ENCODE assay signal across 10 mouse cellular contexts in the genomic region with DNA sequence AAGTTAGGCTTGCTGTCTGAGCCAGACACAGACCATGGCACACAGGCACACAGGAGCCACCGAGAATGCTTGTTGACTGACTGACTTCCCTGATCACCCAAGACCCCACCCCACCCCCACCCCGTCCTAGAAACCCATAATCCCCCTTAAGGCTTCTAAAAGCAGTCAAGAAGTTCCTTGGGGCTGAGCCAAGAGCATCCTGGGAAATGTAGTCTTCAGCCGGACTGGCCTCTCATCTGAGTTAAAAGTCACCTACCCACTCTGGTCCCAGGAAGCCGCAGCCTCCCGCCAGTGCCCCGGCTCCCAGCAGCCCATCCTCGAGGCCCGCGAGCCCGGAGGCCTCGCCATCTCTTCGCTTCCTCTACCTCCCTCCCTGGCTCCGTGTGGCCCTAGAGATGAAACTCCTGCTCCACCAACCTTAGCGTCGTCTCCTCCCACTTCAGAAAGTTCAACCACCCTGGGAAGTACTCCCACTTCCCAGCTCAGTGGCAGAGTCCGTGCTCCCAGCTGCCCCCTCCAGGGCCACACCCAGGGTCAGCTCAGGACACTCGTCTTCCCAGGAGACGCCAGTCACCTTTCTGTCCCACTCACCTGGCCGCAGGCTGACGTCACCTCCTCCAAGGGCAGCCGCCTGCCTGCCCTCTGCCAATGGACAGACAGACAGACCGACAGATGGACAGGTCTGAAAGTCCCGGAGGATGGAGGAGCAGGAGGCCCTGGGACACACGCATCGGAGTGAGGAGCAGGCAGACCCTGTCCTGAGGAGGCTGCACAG. TPM values are rescaled to one million over a fixed set of nuclear protein-coding genes. Genes with fewer than 3 reads are reported as not detected.
DNase-seq lines count a peak whose midpoint lies in the region; ATAC-seq lines count a peak whose summit lies in the region.
"Had no signal": no experiment of that assay in that cellular context is flagged by ENCODE, and none has a peak within 500 bp of the region (broad histone marks: within the 10 kb centered on the region; RNA-seq: fewer than 3 reads in every experiment).

No protein-coding gene starts in this region.

- no peaks in the 10 kb centered on the region for H3K36me3 ChIP-seq in kidney, embryonic 15.5 days
- H3K36me3 ChIP-seq in forebrain, embryonic 14.5 days (ENCODE audit: control insufficient read depth, insufficient read depth, low read length), result no peaks in the 10 kb centered on the region
- H3K36me3 ChIP-seq in midbrain, embryonic 10.5 days, result no peaks in the 10 kb centered on the region

- ATAC-seq in kidney, embryonic 15.5 days (replicated peaks; ENCODE audit: low FRiP score), result no peak
- no peak for ATAC-seq in forebrain, embryonic 14.5 days

- no peaks in the 10 kb centered on the region for H3K9me3 ChIP-seq in kidney, embryonic 15.5 days (replicated peaks)
- no peaks in the 10 kb centered on the region for H3K9me3 ChIP-seq in forebrain, embryonic 14.5 days (replicated peaks; ENCODE audit: control insufficient read depth, low read length)
- H3K9me3 ChIP-seq in midbrain, embryonic 10.5 days (replicated peaks), result no peaks in the 10 kb centered on the region

- H3K9ac ChIP-seq in kidney, embryonic 15.5 days, result 0 out of 2 replicates have a peak overlapping the region, but pooled peaks have one; percentile 21
- 0 out of 2 replicates have a peak overlapping the region, but pooled peaks have one; percentile 81 for H3K9ac ChIP-seq in forebrain, embryonic 14.5 days (ENCODE audit: low read length)

- peak overlapping the region; percentile 24 for H3K4me3 ChIP-seq in kidney, embryonic 15.5 days (replicated peaks)
- 0 out of 2 replicates have a peak overlapping the region, but pooled peaks have one; percentile 85 for H3K4me3 ChIP-seq in forebrain, embryonic 14.5 days (ENCODE audit: low read depth, low read length)
- H3K4me3 ChIP-seq in midbrain, embryonic 10.5 days, result peak overlapping the region; percentile 79

- DNase-seq in kidney, adult 11 months, result no peak
- DNase-seq in R1 (ENCODE audit: low read depth, low spot score), result peak; percentile 40
- no peak for DNase-seq in forebrain, embryonic 14.5 days (ENCODE audit: low spot score)
- no peak for DNase-seq in midbrain, embryonic 10.5 days (ENCODE audit: low spot score)
- no peak for DNase-seq in testis, postnatal 10 days (ENCODE audit: low spot score)
- no peak for DNase-seq in adrenal gland, postnatal 14 days
- no peak for DNase-seq in layer of hippocampus, postnatal 14 days (ENCODE audit: low spot score in 2 of 2)
- DNase-seq: kidney, postnatal 10 days had no signal

- peaks cover 59% of the 10 kb centered on the region for H3K27me3 ChIP-seq in kidney, embryonic 15.5 days
- H3K27me3 ChIP-seq in forebrain, embryonic 14.5 days (replicated peaks; ENCODE audit: control insufficient read depth, insufficient read depth, low read length), result peaks cover 19% of the 10 kb centered on the region
- H3K27me3 ChIP-seq in midbrain, embryonic 10.5 days (ENCODE audit: low read depth, poor library complexity, severe bottlenecking), result peaks cover 80% of the 10 kb centered on the region

- WGBS in kidney, embryonic 15.5 days, result 14% methylated on average over 25 of the region's 25 CpGs
- 12% methylated on average over 25 of the region's 25 CpGs for WGBS in forebrain, embryonic 14.5 days
- WGBS in midbrain, embryonic 10.5 days, result 15% methylated on average over 25 of the region's 25 CpGs

- peaks cover 68% of the 10 kb centered on the region for H3K4me1 ChIP-seq in kidney, embryonic 15.5 days
- peaks cover 20% of the 10 kb centered on the region for H3K4me1 ChIP-seq in forebrain, embryonic 14.5 days (ENCODE audit: control insufficient read depth, insufficient read depth, low read length)
- H3K4me1 ChIP-seq in midbrain, embryonic 10.5 days, result peaks cover 86% of the 10 kb centered on the region

- H3K4me2 ChIP-seq in kidney, embryonic 15.5 days, result peak overlapping the region; percentile 53
- H3K4me2 ChIP-seq in forebrain, embryonic 14.5 days (ENCODE audit: low read length), result peak overlapping the region; percentile 91

- no peak overlapping the region for H3K27ac ChIP-seq in kidney, embryonic 15.5 days
- no peak overlapping the region for H3K27ac ChIP-seq in forebrain, embryonic 14.5 days (ENCODE audit: low read depth, low read length)
- no peak overlapping the region for H3K27ac ChIP-seq in midbrain, embryonic 10.5 days (replicated peaks)

RNA-seq across cellular contexts. Expression of a gene that starts 2.1 kb away (rescaled TPM):
- 1.5 TPM in 2 replicates for polyA plus RNA-seq in kidney, embryonic 15.5 days (2015; fragmentation: Nextera tagmentation; extraction: Ambion mirVana)
- polyA plus RNA-seq in forebrain, embryonic 14.5 days (2014; fragmentation: Nextera tagmentation; extraction: Ambion mirVana), result 9.4 and 12.1 TPM in 2 replicates
- 1.2 and 1.8 TPM in 2 replicates for polyA plus RNA-seq in midbrain, embryonic 10.5 days (2016; fragmentation: Nextera tagmentation; extraction: Ambion mirVana)
- 11.9 and 15.2 TPM in 2 replicates for total RNA-seq in adrenal gland, postnatal 14 days (2021)
- total RNA-seq in layer of hippocampus, postnatal 14 days (2021), result 100 to 1,000 TPM; 140 to 142 TPM

RNA-seq across cellular contexts. Expression of a gene that starts 16.2 kb away (rescaled TPM):
- 0.39 and 0.53 TPM in 2 replicates for polyA plus RNA-seq in kidney, embryonic 15.5 days (2015; fragmentation: Nextera tagmentation; extraction: Ambion mirVana)
- polyA plus RNA-seq in forebrain, embryonic 14.5 days (2014; fragmentation: Nextera tagmentation; extraction: Ambion mirVana), result not detected in 2 replicates
- not detected in 2 replicates for polyA plus RNA-seq in midbrain, embryonic 10.5 days (2016; fragmentation: Nextera tagmentation; extraction: Ambion mirVana)
- 58.3 and 63.2 TPM in 2 replicates for total RNA-seq in adrenal gland, postnatal 14 days (2021)
- under 1 TPM; 0.62 to 0.81 TPM for total RNA-seq in layer of hippocampus, postnatal 14 days (2021)

RNA-seq across cellular contexts. Expression of a gene that starts 20.6 kb away (rescaled TPM):
- polyA plus RNA-seq in kidney, embryonic 15.5 days (2015; fragmentation: Nextera tagmentation; extraction: Ambion mirVana), result 1.5 and 1.9 TPM in 2 replicates
- 0.42 and 0.67 TPM in 2 replicates for polyA plus RNA-seq in forebrain, embryonic 14.5 days (2014; fragmentation: Nextera tagmentation; extraction: Ambion mirVana)
- 0.11 and 0.21 TPM in 2 replicates for polyA plus RNA-seq in midbrain, embryonic 10.5 days (2016; fragmentation: Nextera tagmentation; extraction: Ambion mirVana)
- total RNA-seq in adrenal gland, postnatal 14 days (2021), result 91.4 and 109 TPM in 2 replicates
- 1 to 10 TPM; 1.1 to 1.4 TPM for total RNA-seq in layer of hippocampus, postnatal 14 days (2021)
- total RNA-seq: megakaryocyte-erythroid progenitor cell, adult 5-6 weeks had no signal

RNA-seq across cellular contexts. Expression of a gene that starts 24.3 kb away (rescaled TPM):
- 11.6 and 11.9 TPM in 2 replicates for polyA plus RNA-seq in kidney, embryonic 15.5 days (2015; fragmentation: Nextera tagmentation; extraction: Ambion mirVana)
- 9.7 and 10.9 TPM in 2 replicates for polyA plus RNA-seq in forebrain, embryonic 14.5 days (2014; fragmentation: Nextera tagmentation; extraction: Ambion mirVana)
- polyA plus RNA-seq in midbrain, embryonic 10.5 days (2016; fragmentation: Nextera tagmentation; extraction: Ambion mirVana), result 7.2 and 8.4 TPM in 2 replicates
- 8.2 and 8.6 TPM in 2 replicates for total RNA-seq in adrenal gland, postnatal 14 days (2021)
- total RNA-seq in layer of hippocampus, postnatal 14 days (2021), result 1 to 10 TPM; 6.2 to 6.6 TPM

RNA-seq across cellular contexts. Expression of a gene that starts 28.4 kb away (rescaled TPM):
- 0.08 and 0.12 TPM in 2 replicates for polyA plus RNA-seq in kidney, embryonic 15.5 days (2015; fragmentation: Nextera tagmentation; extraction: Ambion mirVana)
- 0.04 and 0.07 TPM in 2 replicates for polyA plus RNA-seq in forebrain, embryonic 14.5 days (2014; fragmentation: Nextera tagmentation; extraction: Ambion mirVana)
- 0.04 and 0.11 TPM in 2 replicates for polyA plus RNA-seq in midbrain, embryonic 10.5 days (2016; fragmentation: Nextera tagmentation; extraction: Ambion mirVana)
- 76.6 and 87.5 TPM in 2 replicates for total RNA-seq in adrenal gland, postnatal 14 days (2021)
- 1 to 10 TPM; 1.3 to 2.5 TPM for total RNA-seq in layer of hippocampus, postnatal 14 days (2021)
- total RNA-seq: megakaryocyte-erythroid progenitor cell, adult 5-6 weeks had no signal

Comparison
In these comparisons a context has a peak if more than half of its experiments do, and no peak if none do; other contexts are left out.
1. H3K4me3 ChIP-seq: peak in every context shown above with its lines; median percentile 85 in forebrain, embryonic 14.5 days; 79 in midbrain, embryonic 10.5 days; 24 in kidney, embryonic 15.5 days.